Mouse (Mus musculus): ENCODE data around the gene Rab28.
A peak's percentile ranks its signal among the peaks of the same experiment; 100 is the strongest.

DNA sequence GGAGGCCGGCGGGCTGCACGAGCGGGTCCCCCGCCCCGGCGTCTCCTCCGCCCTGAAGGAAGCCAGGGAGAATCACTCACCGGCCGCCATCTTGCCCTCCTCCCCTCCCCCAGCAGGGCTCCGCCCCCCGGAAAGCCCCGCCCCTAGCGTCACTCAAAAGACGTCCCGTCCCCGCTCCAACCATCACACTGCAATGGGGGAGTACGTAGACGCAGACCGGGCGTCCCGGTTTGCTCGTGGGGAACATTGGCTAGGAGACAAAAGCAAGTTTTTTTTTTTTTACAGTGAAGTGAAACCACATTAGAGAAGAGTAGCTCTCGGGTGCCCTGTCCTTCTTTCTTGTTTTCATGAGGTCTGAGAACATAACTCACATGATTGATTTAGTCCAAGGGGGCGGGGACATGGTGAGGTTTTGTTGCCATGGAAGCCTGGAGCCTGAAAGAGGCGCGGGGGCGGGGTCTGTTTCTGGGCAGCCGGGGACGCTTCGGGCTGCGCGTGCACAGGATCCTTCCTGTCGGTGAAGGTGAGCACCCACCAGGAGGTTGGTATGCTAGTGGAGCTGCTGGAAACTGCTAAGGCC lies at the start of gene Rab28:
- no peak for TF ChIP-seq CTCF (IDR thresholded peaks at IDR 0.05; ENCODE audit: low read depth, low read length)
- 0 out of 2 replicates have a peak, but pooled peaks have one; percentile 18 for TF ChIP-seq POLR2A (IDR thresholded peaks at IDR 0.05; ENCODE audit: borderline replicate concordance, low read depth, low read length)

Measured in bone marrow macrophage, adult 2 months (primary cell).